Mouse (Mus musculus) CH12.LX (cell line): ENCODE data around the gene Aup1. TPM values are rescaled to one million over a fixed set of nuclear protein-coding genes. Genes with fewer than 3 reads are reported as not detected.

Experiments
- DNase-seq: peaks from one replicate; pipeline ENCODE4 v3.0.0-alpha.2; 2013; ENCODE audit errors: extremely low read depth
- H3K27ac ChIP-seq: 2 replicates; pipeline ENCODE4 v1.5.1; 2012; ENCODE audit warnings: low read depth, mild to moderate bottlenecking, control low read depth, moderate library complexity; ENCODE audit not compliant: insufficient read depth
- H3K27me3 ChIP-seq: replicated peaks from 2 replicates; pipeline ENCODE3; 2012; ENCODE audit warnings: inconsistent platforms
- H3K36me3 ChIP-seq, 2 experiments: replicated peaks in 1 of 2; 2 replicates each; pipeline versions ENCODE3 to v1.6.1; 2012; ENCODE audit warnings: inconsistent platforms in 1 of 2, low read length in 1 of 2, mild to moderate bottlenecking in 1 of 2, mixed read lengths in 1 of 2, moderate library complexity in 1 of 2; ENCODE audit not compliant: control insufficient read depth in 1 of 2, insufficient read depth in 1 of 2
- H3K4me1 ChIP-seq, 2 experiments: 2 replicates each; pipeline ENCODE4 v1.6.1; 2012; ENCODE audit warnings: inconsistent platforms in 1 of 2, moderate library complexity in 1 of 2; ENCODE audit not compliant: insufficient read depth in 2 of 2, control insufficient read depth in 1 of 2
- H3K4me2 ChIP-seq: 2 replicates; pipeline ENCODE4 v1.6.1; 2012; ENCODE audit warnings: low read depth, mild to moderate bottlenecking, control low read depth; ENCODE audit not compliant: poor library complexity, insufficient read depth, severe bottlenecking
- H3K4me3 ChIP-seq, 3 experiments: fragments of 150-350 bp in 1 of 3; sonication (generic) in 1 of 3; replicated peaks in 1 of 3; 2 replicates each; pipeline versions ENCODE3 to v1.5.1; 2011 to 2012; ENCODE audit warnings: low read depth in 2 of 3, low read length in 2 of 3, mild to moderate bottlenecking in 2 of 3, moderate library complexity in 2 of 3, control low read depth in 1 of 3, improper control_type of control experiment in 1 of 3, inconsistent platforms in 1 of 3, mixed read lengths in 1 of 3; ENCODE audit not compliant: poor library complexity in 1 of 3
- H3K79me2 ChIP-seq: replicated peaks from 2 replicates; pipeline ENCODE4 v1.6.1; 2012; ENCODE audit warnings: mild to moderate bottlenecking, moderate library complexity; ENCODE audit not compliant: control insufficient read depth, poor library complexity, insufficient read depth, severe bottlenecking; ENCODE audit errors: extremely low read depth
- H3K9ac ChIP-seq: 2 replicates; pipeline ENCODE4 v1.6.1; 2012; ENCODE audit warnings: low read depth, mild to moderate bottlenecking, control low read depth, moderate library complexity; ENCODE audit not compliant: insufficient read depth
- H3K9me3 ChIP-seq: replicated peaks from 2 replicates; pipeline ENCODE3; 2012; ENCODE audit warnings: low read length, inconsistent platforms, mixed read lengths
- CHD1 ChIP-seq: IDR thresholded peaks from 2 replicates; pipeline ENCODE4 v1.6.1; 2012; ENCODE audit warnings: low read depth, low read length, improper control_type of control experiment, inconsistent platforms
- EP300 ChIP-seq: IDR thresholded peaks from 2 replicates; pipeline ENCODE4 v1.6.1; 2011; ENCODE audit warnings: low read length, improper control_type of control experiment
- HCFC1 ChIP-seq: IDR thresholded peaks from 2 replicates; pipeline ENCODE4 v1.6.1; 2012; ENCODE audit warnings: low read depth, mild to moderate bottlenecking, inconsistent platforms, low read length, improper control_type of control experiment
- JUN ChIP-seq: IDR thresholded peaks from 2 replicates; pipeline ENCODE4 v1.6.1; 2011; ENCODE audit warnings: low read depth, mild to moderate bottlenecking, low read length, improper control_type of control experiment, moderate library complexity; ENCODE audit not compliant: insufficient read depth
- MXI1 ChIP-seq: IDR thresholded peaks from 2 replicates; pipeline ENCODE4 v1.6.1; 2011; ENCODE audit warnings: mild to moderate bottlenecking, low read depth, low read length, improper control_type of control experiment
- NELFE ChIP-seq: IDR thresholded peaks from 2 replicates; pipeline ENCODE4 v1.6.1; 2011; ENCODE audit warnings: low read depth, low read length, improper control_type of control experiment
- NRF1 ChIP-seq: IDR thresholded peaks from 2 replicates; pipeline ENCODE4 v1.6.1; 2014; ENCODE audit warnings: low read depth, mild to moderate bottlenecking, inconsistent platforms, low read length, improper control_type of control experiment, moderate library complexity
- POLR2AphosphoS2 ChIP-seq: IDR thresholded peaks from 2 replicates; pipeline ENCODE4 v1.6.1; 2011; ENCODE audit warnings: low read depth, low read length, improper control_type of control experiment
- ZKSCAN1 ChIP-seq: IDR thresholded peaks from 2 replicates; pipeline ENCODE4 v1.6.1; 2012; ENCODE audit warnings: low read depth, inconsistent platforms, low read length, improper control_type of control experiment, borderline replicate concordance
- dilution Hi-C: fragments of 300-500 bp; cut with MboI; formaldehyde crosslinking; loops from 2 replicates; pipeline ENCODE4 v1.14.3; 2020; ENCODE audit warnings: low sequenced_read_pairs; ENCODE audit not compliant: extremely low pct_unique_long_range_greater_than_20kb, extremely low pct_ligation_motif_present
- in situ Hi-C: fragments of 300-500 bp; cut with MboI; formaldehyde crosslinking; loops from 3 replicates; pipeline ENCODE4 v1.14.3; 2019; ENCODE audit warnings: low sequenced_read_pairs, low pct_ligation_motif_present, low pct_unique_long_range_greater_than_20kb, mixed read lengths
- polyA plus RNA-seq: library from polyadenylated mRNA; unstranded; fragments of >175 nt; gene quantifications from 2 replicates; pipeline ENCODE4 v1.2.1, GENCODE M21; 2012; ENCODE audit warnings: low read depth; ENCODE audit not compliant: insufficient read length
- total RNA-seq, 2 experiments: library from RNA; depleted of rRNA; stranded (reverse); fragments of 300-350 nt in 1 of 2; fragments of >200 nt in 1 of 2; gene quantifications; 2 replicates each; pipeline ENCODE4 v1.2.3; 2012 to 2014

The Aup1 gene
- total and polyA plus RNA-seq, 3 experiments: 119 to 324 (median 240) TPM

GRCm38 (mm10) chr6:83103130-83103650, 48.9 kb downstream of the Aup1 start:
- in situ Hi-C loops: loop anchor here (5.0 kb wide), 2 partner anchors 106 to 191 kb away; no protein-coding TSS in a partner anchor
- Histone ChIP-seq H3K4me2 (no peak overlapping the region), H3K9ac (no peak overlapping the region), H3K9me3 (no peaks in the 10 kb centered on the region)
- dilution Hi-C loops: no loop called here
- TF ChIP-seq JUN: no peak
- no peak for TF ChIP-seq NRF1
- TF ChIP-seq POLR2AphosphoS2: no peak
- TF ChIP-seq, all 38 proteins: peak for 0
- peaks cover 7% of the 10 kb centered on the region for H3K27me3 ChIP-seq
- no peaks in the 10 kb centered on the region for H3K79me2 ChIP-seq
- H3K27ac ChIP-seq: no peak overlapping the region
- peaks cover 13 to 33% of the 10 kb centered on the region in 2 experiments for H3K4me1 ChIP-seq
- DNase-seq: no peak
- H3K4me3 ChIP-seq: no peak overlapping the region
- peaks cover 6 to 42% of the 10 kb centered on the region in 2 experiments for H3K36me3 ChIP-seq

- no peaks in the 10 kb centered on the region for H3K27me3 ChIP-seq
- peaks cover 6 to 42% of the 10 kb centered on the region in 2 experiments for H3K36me3 ChIP-seq
- H3K9me3 ChIP-seq: no peaks in the 10 kb centered on the region
- TF ChIP-seq HCFC1: no peak
- no peak for TF ChIP-seq NELFE
- no peak for TF ChIP-seq ZKSCAN1
- no peak for TF ChIP-seq EP300
- no peak for TF ChIP-seq CHD1
- no peak for TF ChIP-seq MXI1
- TF ChIP-seq NRF1: no peak
- no peak overlapping the region for H3K9ac ChIP-seq
- dilution Hi-C loops (no loop called here), in situ Hi-C loops (loop anchor here (5.0 kb wide), 2 partner anchors 107 to 192 kb away; no protein-coding TSS in a partner anchor)
- H3K27ac ChIP-seq: no peak overlapping the region
- DNase-seq: no peak
- no peaks in the 10 kb centered on the region for H3K79me2 ChIP-seq
- peaks cover 13 to 35% of the 10 kb centered on the region in 2 experiments for H3K4me1 ChIP-seq
- H3K4me3 ChIP-seq: no peak overlapping the region
- no peak overlapping the region for H3K4me2 ChIP-seq
Measured at GRCm38 (mm10) chr6:83104158-83104557, 49.8 kb downstream of the Aup1 start.

Other genes with a start within 250 kb of the Aup1 start
- gene Sema4f, start 114.8 kb upstream of the Aup1 start, total RNA-seq (2012; rRNA removed): 0.04 TPM in 1 of 2 replicates, not detected in the other
- not detected in 2 replicates for gene Sema4f, start 114.8 kb upstream of the Aup1 start, total RNA-seq (2014; rRNA removed)
- gene Sema4f, start 114.8 kb upstream of the Aup1 start, polyA plus RNA-seq: not detected in 2 replicates
- gene M1ap, start 107.6 kb upstream of the Aup1 start, total RNA-seq (2012; rRNA removed): 3.0 and 6.4 TPM in 2 replicates
- 1.8 and 2.4 TPM in 2 replicates for gene M1ap, start 107.6 kb upstream of the Aup1 start, total RNA-seq (2014; rRNA removed)
- gene M1ap, start 107.6 kb upstream of the Aup1 start, polyA plus RNA-seq: 3.9 and 4.7 TPM in 2 replicates
- gene Dok1, start 21.1 kb upstream of the Aup1 start, total RNA-seq (2012; rRNA removed): 33.2 and 34.7 TPM in 2 replicates
- gene Dok1, start 21.1 kb upstream of the Aup1 start, total RNA-seq (2014; rRNA removed): 21.3 and 21.4 TPM in 2 replicates
- gene Dok1, start 21.1 kb upstream of the Aup1 start, polyA plus RNA-seq: 23.8 and 24.6 TPM in 2 replicates
- 0.93 and 1.0 TPM in 2 replicates for gene Loxl3, start 20.3 kb upstream of the Aup1 start, total RNA-seq (2012; rRNA removed)
- gene Loxl3, start 20.3 kb upstream of the Aup1 start, total RNA-seq (2014; rRNA removed): 0.05 TPM in 1 of 2 replicates, not detected in the other
- gene Loxl3, start 20.3 kb upstream of the Aup1 start, polyA plus RNA-seq: 0.74 and 1.0 TPM in 2 replicates
- 113 and 128 TPM in 2 replicates for gene Htra2, start 752 bp downstream of the Aup1 start, total RNA-seq (2012; rRNA removed)
- 131 and 137 TPM in 2 replicates for gene Htra2, start 752 bp downstream of the Aup1 start, total RNA-seq (2014; rRNA removed)
- 154 and 185 TPM in 2 replicates for gene Htra2, start 752 bp downstream of the Aup1 start, polyA plus RNA-seq
- 2.2 and 2.7 TPM in 2 replicates for gene Dqx1, start 3.3 kb downstream of the Aup1 start, total RNA-seq (2012; rRNA removed)
- gene Dqx1, start 3.3 kb downstream of the Aup1 start, total RNA-seq (2014; rRNA removed): 0.99 and 1.3 TPM in 2 replicates
- gene Dqx1, start 3.3 kb downstream of the Aup1 start, polyA plus RNA-seq: 2.9 and 3.5 TPM in 2 replicates
- not detected in 2 replicates for gene Tlx2, start 15.8 kb downstream of the Aup1 start, total RNA-seq (2012; rRNA removed)
- not detected in 2 replicates for gene Tlx2, start 15.8 kb downstream of the Aup1 start, total RNA-seq (2014; rRNA removed)
- not detected in 2 replicates for gene Tlx2, start 15.8 kb downstream of the Aup1 start, polyA plus RNA-seq
- gene Pcgf1, start 23.3 kb downstream of the Aup1 start, total RNA-seq (2012; rRNA removed): 14.5 and 16.6 TPM in 2 replicates
- gene Pcgf1, start 23.3 kb downstream of the Aup1 start, total RNA-seq (2014; rRNA removed): 12.5 and 13.7 TPM in 2 replicates
- 12.4 and 15.0 TPM in 2 replicates for gene Pcgf1, start 23.3 kb downstream of the Aup1 start, polyA plus RNA-seq
- gene Lbx2, start 31.8 kb downstream of the Aup1 start, total RNA-seq (2012; rRNA removed): 0.80 TPM in 1 of 2 replicates, not detected in the other
- gene Lbx2, start 31.8 kb downstream of the Aup1 start, total RNA-seq (2014; rRNA removed): 0.86 TPM in 1 of 2 replicates, not detected in the other
- 1.2 and 1.7 TPM in 2 replicates for gene Lbx2, start 31.8 kb downstream of the Aup1 start, polyA plus RNA-seq
- gene Ccdc142, start 47.1 kb downstream of the Aup1 start, total RNA-seq (2012; rRNA removed): 3.1 and 3.2 TPM in 2 replicates
- 0.38 and 0.59 TPM in 2 replicates for gene Ccdc142, start 47.1 kb downstream of the Aup1 start, total RNA-seq (2014; rRNA removed)
- 1.1 and 1.7 TPM in 2 replicates for gene Ccdc142, start 47.1 kb downstream of the Aup1 start, polyA plus RNA-seq
- 1.3 and 2.1 TPM in 2 replicates for gene Gm42688, start 47.1 kb downstream of the Aup1 start, total RNA-seq (2012; rRNA removed)
- gene Gm42688, start 47.1 kb downstream of the Aup1 start, total RNA-seq (2014; rRNA removed): 1.2 TPM in 2 replicates
- gene Gm42688, start 47.1 kb downstream of the Aup1 start, polyA plus RNA-seq: 1.6 and 2.0 TPM in 2 replicates
- 74.0 and 83.3 TPM in 2 replicates for gene Mrpl53, start 54.5 kb downstream of the Aup1 start, total RNA-seq (2012; rRNA removed)
- 52.2 and 54.2 TPM in 2 replicates for gene Mrpl53, start 54.5 kb downstream of the Aup1 start, total RNA-seq (2014; rRNA removed)
- 52.9 and 55.5 TPM in 2 replicates for gene Mrpl53, start 54.5 kb downstream of the Aup1 start, polyA plus RNA-seq
- gene Mogs, start 61.0 kb downstream of the Aup1 start, total RNA-seq (2012; rRNA removed): 78.9 and 104 TPM in 2 replicates
- 77.3 and 78.4 TPM in 2 replicates for gene Mogs, start 61.0 kb downstream of the Aup1 start, total RNA-seq (2014; rRNA removed)
- 53.0 and 57.2 TPM in 2 replicates for gene Mogs, start 61.0 kb downstream of the Aup1 start, polyA plus RNA-seq
- 20.4 and 24.1 TPM in 2 replicates for gene Wbp1, start 67.0 kb downstream of the Aup1 start, total RNA-seq (2012; rRNA removed)
- 23.1 and 27.5 TPM in 2 replicates for gene Wbp1, start 67.0 kb downstream of the Aup1 start, total RNA-seq (2014; rRNA removed)
- gene Wbp1, start 67.0 kb downstream of the Aup1 start, polyA plus RNA-seq: 16.6 and 19.3 TPM in 2 replicates
- gene Ino80b, start 70.9 kb downstream of the Aup1 start, total RNA-seq (2012; rRNA removed): 26.1 and 26.9 TPM in 2 replicates
- gene Ino80b, start 70.9 kb downstream of the Aup1 start, total RNA-seq (2014; rRNA removed): 14.9 and 15.4 TPM in 2 replicates
- 30.4 and 34.2 TPM in 2 replicates for gene Ino80b, start 70.9 kb downstream of the Aup1 start, polyA plus RNA-seq
- gene Rtkn, start 80.9 kb downstream of the Aup1 start, total RNA-seq (2012; rRNA removed): 0.59 and 0.68 TPM in 2 replicates
- gene Rtkn, start 80.9 kb downstream of the Aup1 start, total RNA-seq (2014; rRNA removed): 0.54 and 1.3 TPM in 2 replicates
- 0.47 and 0.78 TPM in 2 replicates for gene Rtkn, start 80.9 kb downstream of the Aup1 start, polyA plus RNA-seq
- 4.7 and 10.3 TPM in 2 replicates for gene Wdr54, start 101.9 kb downstream of the Aup1 start, total RNA-seq (2012; rRNA removed)
- gene Wdr54, start 101.9 kb downstream of the Aup1 start, total RNA-seq (2014; rRNA removed): 4.9 and 7.8 TPM in 2 replicates
- gene Wdr54, start 101.9 kb downstream of the Aup1 start, polyA plus RNA-seq: 1.7 and 1.9 TPM in 2 replicates
- 0.34 and 0.38 TPM in 2 replicates for gene 1700003E16Rik, start 101.9 kb downstream of the Aup1 start, total RNA-seq (2012; rRNA removed)
- not detected in 2 replicates for gene 1700003E16Rik, start 101.9 kb downstream of the Aup1 start, total RNA-seq (2014; rRNA removed)
- gene 1700003E16Rik, start 101.9 kb downstream of the Aup1 start, polyA plus RNA-seq: 0.23 and 0.25 TPM in 2 replicates
- 17.8 and 19.8 TPM in 2 replicates for gene Dctn1, start 111.4 kb downstream of the Aup1 start, total RNA-seq (2012; rRNA removed)
- 12.2 and 12.8 TPM in 2 replicates for gene Dctn1, start 111.4 kb downstream of the Aup1 start, total RNA-seq (2014; rRNA removed)
- gene Dctn1, start 111.4 kb downstream of the Aup1 start, polyA plus RNA-seq: 36.4 and 37.3 TPM in 2 replicates
- gene Slc4a5, start 165.3 kb downstream of the Aup1 start, total RNA-seq (2012; rRNA removed): 0.13 and 0.38 TPM in 2 replicates
- not detected in 2 replicates for gene Slc4a5, start 165.3 kb downstream of the Aup1 start, total RNA-seq (2014; rRNA removed)
- gene Slc4a5, start 165.3 kb downstream of the Aup1 start, polyA plus RNA-seq: 0.21 TPM in 1 of 2 replicates, not detected in the other